13 mouse cellular contexts compared by ENCODE assay signal in the genomic region with DNA sequence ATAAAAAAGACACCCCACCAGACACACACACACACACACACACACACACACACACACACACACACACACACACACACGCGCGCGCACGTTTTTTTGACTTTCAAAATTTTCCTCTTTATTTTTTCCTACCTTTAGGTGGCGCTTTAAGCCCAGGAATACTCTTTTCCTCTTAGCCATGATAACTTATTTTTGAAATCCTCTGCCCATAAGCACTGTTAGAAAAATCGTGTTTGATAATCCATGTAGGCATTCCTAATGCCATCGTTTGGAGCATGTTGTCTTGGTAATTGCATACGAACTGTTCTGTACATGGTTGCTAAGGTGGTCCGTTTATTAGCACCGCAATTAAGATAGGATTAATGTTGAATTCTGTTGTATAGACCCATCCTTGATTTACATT. TPM values are rescaled to one million over a fixed set of nuclear protein-coding genes. Genes with fewer than 3 reads are reported as not detected.
A peak's percentile ranks its signal among the peaks of the same experiment; 100 is the strongest.
DNase-seq lines count a peak whose midpoint lies in the region; ATAC-seq and TF ChIP-seq lines count a peak whose summit lies in the region.
"Had no signal": no experiment of that assay in that cellular context is flagged by ENCODE, and none has a peak within 500 bp of the region (broad histone marks: within the 10 kb centered on the region; RNA-seq: fewer than 3 reads in every experiment).

No protein-coding gene starts in this region.

- H3K9me3 ChIP-seq in liver, postnatal 0 days (ENCODE audit: low read length): no peaks in the 10 kb centered on the region
- H3K9me3 ChIP-seq in liver, embryonic 11.5 days (ENCODE audit: control insufficient read depth, low read length): no peaks in the 10 kb centered on the region
- no peaks in the 10 kb centered on the region for H3K9me3 ChIP-seq in embryonic facial prominence, embryonic 10.5 days
- H3K9me3 ChIP-seq: liver, embryonic 12.5 days; midbrain, embryonic 12.5 days had no signal

- no peaks in the 10 kb centered on the region for H3K36me3 ChIP-seq in liver, postnatal 0 days (replicated peaks; ENCODE audit: insufficient read depth, low read length)
- H3K36me3 ChIP-seq in liver, embryonic 11.5 days (ENCODE audit: control insufficient read depth, insufficient read depth, low read length): no peaks in the 10 kb centered on the region
- H3K36me3 ChIP-seq in embryonic facial prominence, embryonic 10.5 days (replicated peaks): no peaks in the 10 kb centered on the region
- H3K36me3 ChIP-seq: liver, embryonic 12.5 days; midbrain, embryonic 12.5 days had no signal

- peak; percentile 38 for DNase-seq in embryo, embryonic 10.5 days (ENCODE audit: low spot score)
- no peak for DNase-seq in embryo, embryonic 10 days (ENCODE audit: low spot score)
- DNase-seq in liver, postnatal 0 days: no peak
- no peak for DNase-seq in liver, embryonic 11.5 days (ENCODE audit: low spot score)
- peak; percentile 8 for DNase-seq in embryonic facial prominence, embryonic 10.5 days (ENCODE audit: low spot score)
- DNase-seq in retina, adult 2 months (ENCODE audit: low read depth, low spot score): peak; percentile 4
- DNase-seq in kidney, adult 11 months: no peak
- DNase-seq in adrenal gland, adult 18-20 months (ENCODE audit: low spot score in 2 of 2): no peak
- DNase-seq: adrenal gland, adult 2 months; heart, postnatal 14 days had no signal

- ATAC-seq in liver, postnatal 0 days: no peak
- no peak for ATAC-seq in liver, embryonic 11.5 days (replicated peaks; ENCODE audit: low FRiP score)
- ATAC-seq: CD4-positive, CD25-positive, alpha-beta regulatory T cell, adult 4 months; liver, embryonic 12.5 days had no signal

- H3K4me2 ChIP-seq in liver, postnatal 0 days (ENCODE audit: low read depth, low read length): no peak overlapping the region
- H3K4me2 ChIP-seq in liver, embryonic 11.5 days: no peak overlapping the region
- H3K4me2 ChIP-seq: liver, embryonic 12.5 days; midbrain, embryonic 12.5 days had no signal

- TF ChIP-seq CTCF in liver, postnatal 0 days (IDR thresholded peaks at IDR 0.05; ENCODE audit: low read depth): peak; percentile 20; the same call in 1 of the 2 replicates

- TF ChIP-seq EP300 in liver, postnatal 0 days (IDR thresholded peaks at IDR 0.05; ENCODE audit: low read depth): no peak

- WGBS in liver, postnatal 0 days (ENCODE audit: insufficient replicate concordance): 72% methylated on average over 11 of the region's 11 CpGs
- WGBS in liver, embryonic 11.5 days: 72% methylated on average over 11 of the region's 11 CpGs
- 76% methylated on average over 11 of the region's 11 CpGs for WGBS in embryonic facial prominence, embryonic 10.5 days

- H3K4me1 ChIP-seq in liver, postnatal 0 days (ENCODE audit: insufficient read depth): no peaks in the 10 kb centered on the region
- H3K4me1 ChIP-seq in liver, embryonic 11.5 days (replicated peaks; ENCODE audit: control insufficient read depth, insufficient read depth, low read length): no peaks in the 10 kb centered on the region
- H3K4me1 ChIP-seq in embryonic facial prominence, embryonic 10.5 days: no peaks in the 10 kb centered on the region
- H3K4me1 ChIP-seq: liver, embryonic 12.5 days; midbrain, embryonic 12.5 days had no signal

- no peak overlapping the region for H3K4me3 ChIP-seq in liver, postnatal 0 days (ENCODE audit: low read depth, low read length)
- H3K4me3 ChIP-seq in liver, embryonic 11.5 days (ENCODE audit: low read depth, low read length): no peak overlapping the region
- H3K4me3 ChIP-seq in embryonic facial prominence, embryonic 10.5 days: no peak overlapping the region
- H3K4me3 ChIP-seq: liver, embryonic 12.5 days; midbrain, embryonic 12.5 days had no signal

- no peak overlapping the region for H3K9ac ChIP-seq in liver, postnatal 0 days (replicated peaks)
- H3K9ac ChIP-seq in liver, embryonic 11.5 days (ENCODE audit: low read depth, low read length): no peak overlapping the region
- H3K9ac ChIP-seq: liver, embryonic 12.5 days; midbrain, embryonic 12.5 days had no signal

- H3K27me3 ChIP-seq in liver, postnatal 0 days (ENCODE audit: insufficient read depth, low read length): no peaks in the 10 kb centered on the region
- H3K27me3 ChIP-seq in liver, embryonic 11.5 days (replicated peaks; ENCODE audit: control insufficient read depth, insufficient read depth, low read length): no peaks in the 10 kb centered on the region
- no peaks in the 10 kb centered on the region for H3K27me3 ChIP-seq in embryonic facial prominence, embryonic 10.5 days (replicated peaks; ENCODE audit: low read depth, poor library complexity, severe bottlenecking)
- H3K27me3 ChIP-seq: liver, embryonic 12.5 days; midbrain, embryonic 12.5 days had no signal

- no peak overlapping the region for H3K27ac ChIP-seq in liver, postnatal 0 days (ENCODE audit: low read depth)
- no peak overlapping the region for H3K27ac ChIP-seq in liver, embryonic 11.5 days (ENCODE audit: low read depth, low read length)
- no peak overlapping the region for H3K27ac ChIP-seq in embryonic facial prominence, embryonic 10.5 days (replicated peaks)
- H3K27ac ChIP-seq: liver, embryonic 12.5 days; midbrain, embryonic 12.5 days had no signal

RNA-seq across cellular contexts. Expression of gene Cenpq, which starts 43.1 kb away (rescaled TPM):
- polyA plus RNA-seq in liver, postnatal 0 days (2015; fragmentation: Nextera tagmentation; extraction: Ambion mirVana): 11.7 and 12.4 TPM in 2 replicates
- polyA plus RNA-seq in liver, embryonic 11.5 days (2014; fragmentation: Nextera tagmentation; extraction: Ambion mirVana): 40.8 and 41.0 TPM in 2 replicates
- 40.0 and 41.0 TPM in 2 replicates for polyA plus RNA-seq in embryonic facial prominence, embryonic 10.5 days (2016; fragmentation: Nextera tagmentation; extraction: Ambion mirVana)
- 1 to 10 TPM; 5.9 to 8.1 TPM for total RNA-seq in adrenal gland, adult 18-20 months (2021)

RNA-seq across cellular contexts. Expression of gene Mut, which starts 43.4 kb away (rescaled TPM):
- 49.7 and 52.0 TPM in 2 replicates for polyA plus RNA-seq in liver, postnatal 0 days (2015; fragmentation: Nextera tagmentation; extraction: Ambion mirVana)
- 42.8 and 43.4 TPM in 2 replicates for polyA plus RNA-seq in liver, embryonic 11.5 days (2014; fragmentation: Nextera tagmentation; extraction: Ambion mirVana)
- 29.1 and 33.2 TPM in 2 replicates for polyA plus RNA-seq in embryonic facial prominence, embryonic 10.5 days (2016; fragmentation: Nextera tagmentation; extraction: Ambion mirVana)
- 100 to 1,000 TPM; 148 to 173 TPM for total RNA-seq in adrenal gland, adult 18-20 months (2021)

Comparison
In these comparisons a context has a peak if more than half of its experiments do, and no peak if none do; other contexts are left out.
1. DNase-seq: peak in embryo, embryonic 10.5 days (single experiment), embryonic facial prominence, embryonic 10.5 days (single experiment) and retina, adult 2 months (single experiment); none in embryo, embryonic 10 days (single experiment), liver, postnatal 0 days (single experiment), liver, embryonic 11.5 days (single experiment), kidney, adult 11 months (single experiment) and adrenal gland, adult 18-20 months (0 of 2).